Mouse (Mus musculus) forebrain, postnatal 0 days (tissue): ENCODE measurements around the gene Rgs6. TPM values are rescaled to one million over a fixed set of nuclear protein-coding genes. Genes with fewer than 3 reads are reported as not detected.
A peak's percentile ranks its signal among the peaks of the same experiment; 100 is the strongest.

ENCODE experiments used
- ATAC-seq: fragments of 200-750 bp; cut with Nextera tagmentation; 2 replicates; pipeline ENCODE4 v1.8.0; 2017; ENCODE audit warnings: mild to moderate bottlenecking, moderate library complexity
- DNase-seq: peaks from one replicate; pipeline ENCODE4 v3.0.0-alpha.2; 2015
- H3K27ac ChIP-seq: fragments of 300-500 bp; sonication (generic); 2 replicates; pipeline ENCODE4 v1.5.1; 2014; ENCODE audit warnings: low read depth, mild to moderate bottlenecking, antibody characterized with exemption, low read length, moderate library complexity, mixed read lengths
- H3K27me3 ChIP-seq: fragments of 300-500 bp; sonication (generic); 2 replicates; pipeline ENCODE4 v1.6.1; 2014; ENCODE audit warnings: mild to moderate bottlenecking, low read length, mixed read lengths; ENCODE audit not compliant: insufficient read depth
- H3K36me3 ChIP-seq: fragments of 300-500 bp; sonication (generic); 2 replicates; pipeline ENCODE4 v1.6.1; 2014; ENCODE audit warnings: mild to moderate bottlenecking, moderate library complexity; ENCODE audit not compliant: insufficient read depth
- H3K4me1 ChIP-seq: fragments of 300-500 bp; sonication (generic); 2 replicates; pipeline ENCODE4 v1.6.1; 2014; ENCODE audit warnings: antibody characterized with exemption; ENCODE audit not compliant: insufficient read depth
- H3K4me2 ChIP-seq: fragments of 300-500 bp; sonication (generic); 2 replicates; pipeline ENCODE4 v1.6.1; 2014; ENCODE audit warnings: low read depth, mild to moderate bottlenecking, moderate library complexity
- H3K4me3 ChIP-seq: fragments of 300-500 bp; sonication (generic); 2 replicates; pipeline ENCODE4 v1.5.1; 2014; ENCODE audit warnings: low read depth, low read length, mixed read lengths
- H3K9ac ChIP-seq: fragments of 300-500 bp; sonication (generic); 2 replicates; pipeline ENCODE4 v1.6.1; 2014; ENCODE audit warnings: mild to moderate bottlenecking
- H3K9me3 ChIP-seq: fragments of 300-500 bp; sonication (generic); 2 replicates; pipeline ENCODE4 v1.6.1; 2016; ENCODE audit warnings: low read length
- CTCF ChIP-seq: sonication (generic); IDR thresholded peaks from 2 replicates; pipeline ENCODE4 v1.5.1; 2016; ENCODE audit warnings: antibody characterized with exemption, control low read depth, low read depth
- WGBS: fragments of 180-500 bp; shearing (Covaris S2); extraction: QIAGEN DNeasy Blood & Tissue Kit; methylation state at CpG from one replicate; pipeline ENCODE4 v1.1.7; 2014; 5-methylcytosine and 5-hydroxymethylcytosine counted together
- polyA plus RNA-seq: library from polyadenylated mRNA; unstranded; fragments of >200 nt; fragmentation: Nextera tagmentation; extraction: Ambion mirVana; gene quantifications from 2 replicates; pipeline ENCODE4 v1.2.1, GENCODE M21; 2015
- total RNA-seq: library from RNA; depleted of rRNA; stranded (reverse); fragments of >200 nt; gene quantifications from 2 replicates; pipeline ENCODE4 v1.2.3, GENCODE M21; 2014

Rgs6 gene
- total and polyA plus RNA-seq, 2 experiments from 2014 or later, result 16.8 to 19.6 TPM

GRCm38 (mm10) chr12:82805167-82805566 is 217.1 kb downstream of the Rgs6 start:
- TF ChIP-seq CTCF, result no peak
- Histone ChIP-seq H3K9me3 (no peaks in the 10 kb centered on the region), H3K36me3 (no peaks in the 10 kb centered on the region), H3K4me2 (no peak overlapping the region), H3K27ac (no peak overlapping the region), H3K9ac (no peak overlapping the region), H3K4me1 (no peaks in the 10 kb centered on the region), H3K4me3 (no peak overlapping the region), H3K27me3 (no peaks in the 10 kb centered on the region)
- DNase-seq (peak; percentile 64), ATAC-seq (no peak; the same call in 1 of the 2 replicates)
- WGBS, result 81% methylated on average over 4 of the region's 4 CpGs

GRCm38 (mm10) chr12:82810631-82811030 is 222.5 kb downstream of the Rgs6 start:
- no peaks in the 10 kb centered on the region for H3K9me3 ChIP-seq
- no peak for ATAC-seq
- H3K27me3 ChIP-seq, result no peaks in the 10 kb centered on the region
- H3K27ac ChIP-seq, result no peak overlapping the region
- no peak overlapping the region for H3K4me2 ChIP-seq
- 84% methylated on average over 3 of the region's 3 CpGs for WGBS
- TF ChIP-seq CTCF, result no peak
- H3K4me3 ChIP-seq, result no peak overlapping the region
- H3K9ac ChIP-seq, result no peak overlapping the region
- no peak for DNase-seq
- no peaks in the 10 kb centered on the region for H3K4me1 ChIP-seq
- H3K36me3 ChIP-seq, result no peaks in the 10 kb centered on the region

- DNase-seq (no peak), ATAC-seq (no peak)
- Histone ChIP-seq H3K4me2 (no peak overlapping the region), H3K9ac (no peak overlapping the region), H3K27ac (no peak overlapping the region), H3K9me3 (no peaks in the 10 kb centered on the region), H3K4me1 (peaks cover 8% of the 10 kb centered on the region; the same call in 1 of the 2 replicates), H3K4me3 (no peak overlapping the region), H3K27me3 (no peaks in the 10 kb centered on the region), H3K36me3 (no peaks in the 10 kb centered on the region)
- 86% methylated on average over 2 of the region's 2 CpGs for WGBS
- no peak for TF ChIP-seq CTCF
These were observed 227.9 kb downstream of the Rgs6 start for GRCm38 (mm10) chr12:82815982-82816381.

GRCm38 (mm10) chr12:82819328-82819727 is 231.2 kb downstream of the Rgs6 start:
- H3K9ac ChIP-seq, result no peak overlapping the region
- peaks cover 8% of the 10 kb centered on the region; the same call in 1 of the 2 replicates for H3K4me1 ChIP-seq
- no peak overlapping the region for H3K27ac ChIP-seq
- no peaks in the 10 kb centered on the region for H3K36me3 ChIP-seq
- 56% methylated on average over 6 of the region's 6 CpGs for WGBS
- no peaks in the 10 kb centered on the region for H3K9me3 ChIP-seq
- ATAC-seq, result peak; percentile 43; the same call in 1 of the 2 replicates
- H3K4me3 ChIP-seq, result no peak overlapping the region
- no peaks in the 10 kb centered on the region for H3K27me3 ChIP-seq
- H3K4me2 ChIP-seq, result no peak overlapping the region
- no peak for TF ChIP-seq CTCF
- no peak for DNase-seq

GRCm38 (mm10) chr12:82819991-82820390 is 231.9 kb downstream of the Rgs6 start:
- H3K4me3 ChIP-seq, result no peak overlapping the region
- TF ChIP-seq CTCF, result no peak
- H3K4me2 ChIP-seq, result no peak overlapping the region
- H3K9ac ChIP-seq, result no peak overlapping the region
- WGBS, result 65% methylated on average over 6 of the region's 6 CpGs
- no peak for ATAC-seq
- H3K27ac ChIP-seq, result no peak overlapping the region
- DNase-seq, result no peak
- H3K27me3 ChIP-seq, result no peaks in the 10 kb centered on the region
- no peaks in the 10 kb centered on the region for H3K36me3 ChIP-seq
- H3K4me1 ChIP-seq, result peaks cover 8% of the 10 kb centered on the region; the same call in 1 of the 2 replicates
- no peaks in the 10 kb centered on the region for H3K9me3 ChIP-seq

- H3K9ac ChIP-seq, result no peak overlapping the region
- H3K9me3 ChIP-seq, result no peaks in the 10 kb centered on the region
- H3K4me2 ChIP-seq, result no peak overlapping the region
- DNase-seq (no peak), ATAC-seq (no peak)
- 91% methylated on average over 3 of the region's 3 CpGs for WGBS
- no peaks in the 10 kb centered on the region for H3K27me3 ChIP-seq
- TF ChIP-seq CTCF, result no peak
- no peak overlapping the region for H3K27ac ChIP-seq
- H3K4me3 ChIP-seq, result no peak overlapping the region
- no peaks in the 10 kb centered on the region for H3K36me3 ChIP-seq
- H3K4me1 ChIP-seq, result peaks cover 8% of the 10 kb centered on the region; the same call in 1 of the 2 replicates
These were observed 234.9 kb downstream of the Rgs6 start for GRCm38 (mm10) chr12:82822821-82823620.

GRCm38 (mm10) chr12:82830333-82830732 is 242.2 kb downstream of the Rgs6 start:
- Histone ChIP-seq H3K4me2 (no peak overlapping the region), H3K9me3 (no peaks in the 10 kb centered on the region)

More at GRCm38 (mm10) chr12:82830333-82830732, 242.2 kb downstream of the Rgs6 start:
- no peak overlapping the region for H3K4me3 ChIP-seq
- no peak overlapping the region for H3K27ac ChIP-seq
- H3K9ac ChIP-seq, result no peak overlapping the region
- TF ChIP-seq CTCF, result no peak
- no peak for ATAC-seq
- H3K4me1 ChIP-seq, result no peaks in the 10 kb centered on the region
- no peak for DNase-seq
- H3K36me3 ChIP-seq, result no peaks in the 10 kb centered on the region
- no peaks in the 10 kb centered on the region for H3K27me3 ChIP-seq
- 81% methylated on average over 8 of the region's 8 CpGs for WGBS
